In genomic region chr10:68606848-68607247, GRCm38 (mm10) we compare ENCODE assay signal across 14 mouse cellular contexts.
DNase-seq lines count a peak whose midpoint lies in the region; ATAC-seq and TF ChIP-seq lines count a peak whose summit lies in the region.
"Had no signal": no experiment of that assay in that cellular context is flagged by ENCODE, and none has a peak within 500 bp of the region (broad histone marks: within the 10 kb centered on the region; RNA-seq: fewer than 3 reads in every experiment).

No protein-coding gene starts in this region.

- intact Hi-C loops in left cerebral cortex, postnatal 36 days (cut with DNase I) = no loop called here

- H3K27ac ChIP-seq in cerebellum, adult 2 months (ENCODE audit: insufficient read depth, low read length) = no peak overlapping the region
- H3K27ac ChIP-seq in midbrain, postnatal 0 days (ENCODE audit: low read depth, low read length) = no peak overlapping the region
- H3K27ac ChIP-seq in midbrain, embryonic 10.5 days (replicated peaks) = no peak overlapping the region
- H3K27ac ChIP-seq: intestine, embryonic 15.5 days; liver, embryonic 15.5 days had no signal

- H3K9ac ChIP-seq in midbrain, postnatal 0 days (replicated peaks; ENCODE audit: low read length, poor library complexity, severe bottlenecking) = no peak overlapping the region
- H3K9ac ChIP-seq: intestine, embryonic 15.5 days; liver, embryonic 15.5 days had no signal

- H3K4me1 ChIP-seq in cerebellum, adult 2 months (ENCODE audit: control insufficient read depth, insufficient read depth, low read length) = no peaks in the 10 kb centered on the region
- no peaks in the 10 kb centered on the region for H3K4me1 ChIP-seq in midbrain, postnatal 0 days (ENCODE audit: insufficient read depth, low read length)
- H3K4me1 ChIP-seq in midbrain, embryonic 10.5 days = no peaks in the 10 kb centered on the region
- H3K4me1 ChIP-seq: intestine, embryonic 15.5 days; liver, embryonic 15.5 days had no signal

- no peaks in the 10 kb centered on the region for H3K27me3 ChIP-seq in cerebellum, adult 2 months (ENCODE audit: control insufficient read depth, insufficient read depth, low read length)
- no peaks in the 10 kb centered on the region for H3K27me3 ChIP-seq in midbrain, postnatal 0 days (ENCODE audit: insufficient read depth, low read length)
- H3K27me3 ChIP-seq in midbrain, embryonic 10.5 days (ENCODE audit: low read depth, poor library complexity, severe bottlenecking) = no peaks in the 10 kb centered on the region
- H3K27me3 ChIP-seq: intestine, embryonic 15.5 days; liver, embryonic 15.5 days had no signal

- H3K36me3 ChIP-seq in midbrain, postnatal 0 days (ENCODE audit: insufficient read depth, low read length) = no peaks in the 10 kb centered on the region
- no peaks in the 10 kb centered on the region for H3K36me3 ChIP-seq in midbrain, embryonic 10.5 days
- H3K36me3 ChIP-seq: G1E; intestine, embryonic 15.5 days; liver, embryonic 15.5 days had no signal

- peak; percentile 30 to 37 for DNase-seq in cerebellum, adult 2 months
- DNase-seq in cerebellum, adult 8-10 months = no peak
- DNase-seq in midbrain, postnatal 0 days (ENCODE audit: low spot score) = peak; percentile 51
- DNase-seq in midbrain, embryonic 10.5 days (ENCODE audit: low spot score) = no peak
- peak; percentile 48 to 67 for DNase-seq in left cerebral cortex, postnatal 36 days (ENCODE audit: low spot score in 2 of 2)
- no peak for DNase-seq in urinary bladder, postnatal 25 days (ENCODE audit: low spot score)
- DNase-seq in lung, postnatal 10 days = no peak
- DNase-seq in layer of hippocampus, postnatal 10 days (ENCODE audit: low spot score in 2 of 2) = no peak
- DNase-seq: gastrocnemius, postnatal 25 days; kidney, postnatal 4 days; retina, postnatal 1 day had no signal

- H3K4me2 ChIP-seq in midbrain, postnatal 0 days (ENCODE audit: low read depth, low read length, poor library complexity, severe bottlenecking) = no peak overlapping the region
- H3K4me2 ChIP-seq: intestine, embryonic 15.5 days; liver, embryonic 15.5 days had no signal

- H3K9me3 ChIP-seq in midbrain, postnatal 0 days (ENCODE audit: low read length) = no peaks in the 10 kb centered on the region
- H3K9me3 ChIP-seq in midbrain, embryonic 10.5 days (replicated peaks) = no peaks in the 10 kb centered on the region
- H3K9me3 ChIP-seq: intestine, embryonic 15.5 days; liver, embryonic 15.5 days had no signal

- TF ChIP-seq CTCF in cerebellum, adult 2 months (IDR thresholded peaks at IDR 0.05; ENCODE audit: borderline replicate concordance, insufficient read depth, low read depth, low read length) = no peak
- no peak for TF ChIP-seq CTCF in midbrain, postnatal 0 days (IDR thresholded peaks at IDR 0.05)

- H3K4me3 ChIP-seq in cerebellum, adult 2 months (replicated peaks; ENCODE audit: insufficient read depth, low read depth, low read length) = no peak overlapping the region
- H3K4me3 ChIP-seq in midbrain, postnatal 0 days (ENCODE audit: low read depth, low read length) = no peak overlapping the region
- H3K4me3 ChIP-seq in midbrain, embryonic 10.5 days = no peak overlapping the region
- H3K4me3 ChIP-seq: intestine, embryonic 15.5 days; liver, embryonic 15.5 days had no signal

- TF ChIP-seq POLR2A in cerebellum, adult 2 months (IDR thresholded peaks at IDR 0.05; ENCODE audit: borderline replicate concordance, insufficient read depth, low read length) = no peak

- ATAC-seq in midbrain, postnatal 0 days (ENCODE audit: low FRiP score) = no peak
- ATAC-seq: intestine, embryonic 15.5 days had no signal

- WGBS in cerebellum, adult 2 months = 25% methylated on average over 2 of the region's 2 CpGs
- WGBS in midbrain, postnatal 0 days = 33% methylated on average over 2 of the region's 2 CpGs
- 80% methylated on average over 2 of the region's 2 CpGs for WGBS in midbrain, embryonic 10.5 days

Comparison
In these comparisons a context has a peak if more than half of its experiments do, and no peak if none do; other contexts are left out.
1. DNase-seq: peak in cerebellum, adult 2 months (2 of 2), midbrain, postnatal 0 days (single experiment) and left cerebral cortex, postnatal 36 days (2 of 2); none in cerebellum, adult 8-10 months (single experiment), midbrain, embryonic 10.5 days (single experiment), urinary bladder, postnatal 25 days (single experiment), lung, postnatal 10 days (single experiment) and layer of hippocampus, postnatal 10 days (0 of 2).